Mouse (Mus musculus): Measurements from ENCODE around the gene Kifc1.

Kifc1 gene

DNA sequence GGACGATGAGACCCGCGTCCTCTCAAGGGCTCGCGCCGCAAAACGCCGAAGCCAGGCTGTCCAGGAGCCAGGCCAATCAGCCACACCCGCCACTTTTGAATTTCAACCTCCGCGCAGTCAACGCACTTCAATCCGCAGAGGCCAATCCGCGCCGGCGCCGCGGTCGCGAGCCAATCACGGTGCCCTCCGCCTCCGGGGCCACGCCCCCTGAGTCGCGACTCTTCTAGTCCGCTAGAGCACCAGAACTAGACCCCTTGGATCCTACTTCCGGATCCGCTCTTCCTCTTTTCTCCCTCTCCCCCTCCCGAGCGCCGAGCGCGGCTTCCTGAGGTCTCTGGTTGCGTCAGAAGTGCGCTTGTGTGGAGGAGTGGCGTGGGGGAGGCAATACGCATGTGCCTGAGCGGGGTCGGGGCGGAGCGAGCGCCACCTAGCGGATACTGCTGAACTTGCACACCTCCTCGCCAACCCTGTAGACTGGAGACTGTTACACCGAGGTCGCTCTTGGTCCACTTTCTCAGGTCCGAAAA, at the start of gene Kifc1:
Gene Kifc1, minus strand, starts transcription at position 129 of the 527 bp plus-strand sequence.
- DNase-seq (ENCODE audit: low spot score in 2 of 2), result peak; percentile 99 to 100

- no peak for DNase-seq (ENCODE audit: low spot score in 2 of 2)
Measured at GRCm38 (mm10) chr17:33938783-33939182, 48.3 kb upstream of the Kifc1 start.

DNA sequence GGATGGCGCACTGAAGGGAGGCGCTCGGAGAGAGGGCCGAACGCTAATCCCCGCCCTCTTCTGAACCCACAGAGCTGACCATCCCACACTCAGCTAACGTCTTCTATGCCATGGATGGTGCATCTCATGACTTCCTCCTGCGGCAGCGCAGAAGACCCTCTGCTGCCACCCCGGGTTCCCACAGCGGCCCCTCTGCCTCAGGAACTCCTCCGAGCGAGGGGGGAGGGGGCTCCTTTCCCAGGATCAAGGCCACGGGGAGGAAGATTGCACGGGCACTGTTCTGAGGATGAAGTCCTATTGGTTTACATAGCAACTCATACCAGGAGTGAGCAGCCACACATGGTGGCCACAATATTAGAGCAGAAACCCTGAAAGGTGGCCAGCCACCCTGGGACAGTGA, 46.5 kb upstream of the Kifc1 start:
- no peak for DNase-seq (ENCODE audit: low spot score in 2 of 2)

- no peak for DNase-seq (ENCODE audit: low spot score in 2 of 2)
Measured at GRCm38 (mm10) chr17:33935422-33936055, 45.1 kb upstream of the Kifc1 start.

DNA sequence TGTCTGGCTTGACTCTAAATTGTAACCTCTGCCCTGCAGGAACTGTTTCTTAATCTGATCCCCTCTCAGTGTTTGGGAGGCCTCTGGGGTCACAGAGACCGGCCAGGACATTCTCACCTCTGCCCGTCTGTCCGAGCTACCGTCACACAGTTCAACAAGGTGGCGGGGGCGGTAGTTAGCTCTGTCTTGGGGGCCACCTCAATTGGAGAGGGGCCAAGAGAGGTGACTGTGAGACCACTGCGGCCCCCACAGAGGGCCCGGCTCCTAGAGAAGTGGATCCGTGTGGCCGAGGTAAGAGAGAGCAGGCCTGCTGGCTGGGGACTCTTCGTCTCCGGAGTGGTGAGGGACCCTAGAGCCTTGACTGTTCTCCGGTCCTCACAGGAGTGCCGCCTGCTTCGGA, 42.5 kb upstream of the Kifc1 start:
- DNase-seq (ENCODE audit: low spot score in 2 of 2), result no peak

- DNase-seq (ENCODE audit: low spot score in 2 of 2), result no peak
Measured at GRCm38 (mm10) chr17:33932448-33932847, 42.0 kb upstream of the Kifc1 start.

GRCm38 (mm10) chr17:33931947-33932346, 41.5 kb upstream of the Kifc1 start:
- no peak for DNase-seq (ENCODE audit: low spot score in 2 of 2)

DNA sequence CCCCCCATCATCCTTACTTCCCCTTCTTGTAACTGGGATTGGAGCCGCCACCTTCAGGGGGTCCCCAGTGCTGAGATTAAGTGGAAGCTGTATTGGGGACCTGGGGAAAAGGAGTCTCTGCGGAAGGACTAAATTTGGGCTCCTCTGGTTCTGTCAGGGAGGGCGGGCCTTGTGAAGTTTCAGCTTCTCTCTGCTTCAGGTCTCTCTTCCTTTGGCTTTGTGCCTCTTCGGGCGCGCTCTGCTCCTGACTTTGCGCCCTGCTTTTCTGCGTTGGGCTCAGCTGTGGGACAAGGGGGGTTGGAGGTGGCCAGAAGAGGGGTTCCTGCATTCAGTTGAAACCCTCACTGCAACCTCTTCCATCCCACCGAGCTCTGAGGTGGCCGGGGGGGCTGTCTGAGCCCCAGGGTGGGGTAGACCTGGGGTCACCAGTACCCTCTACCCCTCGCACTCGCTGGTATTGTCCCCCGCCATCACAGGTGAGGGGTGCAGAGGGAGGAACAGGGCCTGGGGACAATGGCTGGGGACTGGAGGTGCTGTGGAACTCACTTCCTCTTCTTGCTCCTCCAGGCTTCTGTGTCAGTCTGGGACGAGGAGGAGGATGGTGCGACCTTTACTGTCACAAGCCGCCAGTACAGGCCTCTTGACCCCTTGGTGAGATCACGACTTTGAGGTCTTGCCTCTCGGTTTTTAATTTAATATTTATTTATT, 40.9 kb upstream of the Kifc1 start:
- DNase-seq (ENCODE audit: low spot score in 2 of 2), result no peak

GRCm38 (mm10) chr17:33930280-33931158, 40.1 kb upstream of the Kifc1 start:
- peak in 1 of 2 experiments; percentile 40 for DNase-seq (ENCODE audit: low spot score in 2 of 2)

- peak; percentile 94 to 98 for DNase-seq (ENCODE audit: low spot score in 2 of 2)
Measured at GRCm38 (mm10) chr17:33929371-33930279, 39.2 kb upstream of the Kifc1 start, which contains the start of gene Rgl2. Gene Rgl2, plus strand, starts transcription at chr17:33929543.

DNA sequence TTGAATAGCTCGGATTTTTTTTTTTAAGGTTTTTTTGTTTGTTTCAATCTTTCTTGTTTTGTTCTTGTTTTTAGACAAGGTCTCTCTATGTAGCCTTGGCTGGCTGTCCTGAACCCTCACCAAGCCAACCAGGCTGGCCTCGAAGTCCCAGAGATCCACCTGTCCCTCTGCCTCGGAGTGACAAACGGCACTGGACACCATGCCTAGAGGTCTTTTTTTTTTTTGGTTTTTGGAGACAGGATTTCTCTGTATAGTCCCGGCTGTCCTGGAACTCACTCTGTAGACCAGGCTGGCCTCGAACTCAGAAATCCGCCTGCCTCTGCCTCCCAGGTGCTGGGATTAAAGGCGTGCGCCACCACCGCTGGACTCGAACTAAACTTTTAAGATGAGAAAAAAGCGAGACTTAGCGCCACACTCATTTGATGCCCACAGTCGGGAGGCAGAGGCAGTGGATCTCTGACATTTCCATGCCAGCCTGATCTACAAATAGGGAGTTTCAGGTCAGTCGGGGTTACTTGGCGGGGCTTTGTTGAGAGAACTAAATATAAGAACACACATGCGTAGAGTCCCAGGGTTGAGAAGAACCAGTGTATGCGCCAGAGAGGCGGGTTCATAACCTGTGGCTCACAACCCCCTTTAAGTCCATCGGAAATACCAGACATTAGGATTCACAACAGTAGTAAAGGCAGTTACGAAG, 37.9 kb upstream of the Kifc1 start:
- DNase-seq (ENCODE audit: low spot score in 2 of 2), result no peak

DNA sequence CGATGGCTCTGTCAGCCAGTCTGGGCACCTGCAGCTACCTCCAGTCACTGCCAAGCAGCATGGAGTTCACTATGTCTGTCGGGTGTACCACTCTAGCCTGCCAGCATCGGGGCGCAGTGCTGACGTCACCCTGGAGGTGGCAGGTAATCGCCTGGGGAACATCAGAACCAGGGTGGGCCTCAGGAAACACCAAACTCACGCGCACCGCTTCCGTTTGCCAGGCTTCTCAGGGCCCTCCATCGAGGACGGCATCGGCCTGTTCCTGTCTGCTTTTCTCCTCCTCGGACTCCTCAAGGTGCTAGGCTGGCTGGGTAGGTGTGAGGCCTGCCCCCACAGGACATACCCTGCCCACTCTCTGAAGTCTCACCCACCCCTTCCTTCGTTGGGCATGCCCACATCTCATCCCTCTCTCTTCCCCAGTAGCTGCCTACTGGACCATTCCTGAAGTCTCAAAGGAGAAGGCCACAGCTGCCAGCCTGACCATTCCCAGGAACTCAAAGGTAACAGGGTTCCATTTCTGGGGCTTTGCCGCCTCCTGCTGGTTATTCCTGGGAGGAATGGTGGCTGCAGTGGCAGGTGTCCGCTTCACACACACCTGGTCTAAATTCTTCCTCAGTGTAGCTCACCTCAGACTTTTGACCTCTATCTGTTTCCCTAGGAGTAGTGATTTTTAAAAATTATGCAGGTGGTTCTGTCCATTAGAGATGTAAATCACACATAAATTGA, 35.9 kb upstream of the Kifc1 start:
- DNase-seq (ENCODE audit: low spot score in 2 of 2), result no peak

DNA sequence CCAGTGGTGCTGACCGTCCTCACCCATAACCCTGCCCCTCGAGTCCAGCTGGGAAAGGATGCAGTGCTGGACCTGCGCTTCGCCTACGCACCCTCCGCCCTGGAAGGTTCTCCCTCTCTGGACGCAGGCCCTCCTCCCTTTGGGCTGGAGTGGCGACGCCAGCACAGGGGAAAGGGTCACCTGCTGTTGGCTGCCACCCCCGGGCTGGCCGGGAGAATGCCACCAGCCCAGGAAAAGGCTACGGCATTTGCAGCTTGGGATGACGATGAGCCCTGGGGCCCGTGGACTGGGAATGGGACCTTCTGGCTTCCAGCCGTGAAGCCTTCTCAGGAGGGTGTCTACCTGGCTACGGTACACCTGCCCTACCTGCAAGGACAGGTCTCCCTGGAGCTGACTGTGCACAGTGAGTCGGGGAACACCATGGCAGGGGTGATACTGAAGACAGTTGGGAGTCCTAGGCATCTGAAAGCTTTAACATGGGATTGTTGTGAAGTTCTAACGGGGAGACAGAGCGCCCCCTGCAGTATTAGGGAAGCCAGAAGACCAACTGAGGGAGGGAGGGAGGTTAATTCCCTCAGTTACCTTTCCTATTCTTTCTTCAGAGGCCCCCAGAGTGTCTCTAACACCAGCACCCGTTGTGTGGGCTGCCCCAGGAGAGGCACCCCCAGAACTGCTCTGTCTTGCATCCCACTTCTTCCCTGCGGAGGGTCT, 35.1 kb upstream of the Kifc1 start:
- DNase-seq (ENCODE audit: low spot score in 2 of 2), result no peak

DNA sequence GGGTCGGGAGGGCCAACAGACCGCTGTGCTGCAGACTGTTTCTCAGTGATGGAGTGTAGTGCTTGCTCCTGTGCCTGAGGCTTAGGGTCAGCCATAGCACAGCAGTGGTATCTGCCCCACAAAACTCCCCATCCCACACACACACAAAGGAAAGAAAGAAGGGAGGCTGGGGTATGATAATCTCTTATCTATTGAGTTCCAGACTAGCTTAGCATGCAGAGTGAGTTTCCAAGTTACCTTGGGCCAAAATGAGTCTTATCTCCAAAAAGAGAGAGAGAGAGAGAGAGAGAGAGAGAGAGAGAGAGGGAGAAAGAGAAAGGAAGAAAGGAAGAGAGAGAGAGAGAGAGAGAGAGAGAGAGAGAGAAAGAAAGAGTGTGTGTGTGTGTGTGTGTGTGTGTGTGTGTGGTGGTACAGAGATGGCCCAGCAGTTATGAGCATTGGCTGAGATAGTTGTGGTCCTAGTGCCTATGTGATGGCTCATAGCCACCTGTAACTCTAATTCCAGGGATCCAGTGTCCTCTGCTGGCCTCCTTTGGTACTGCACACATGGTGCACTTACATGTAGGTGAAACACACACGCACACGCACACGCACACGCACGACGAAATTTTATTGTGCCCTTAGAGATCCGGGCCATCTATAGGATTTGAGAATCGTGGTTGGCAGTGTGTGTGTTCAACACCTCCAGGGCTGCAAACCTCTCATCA, 34.3 kb upstream of the Kifc1 start:
- peak in 1 of 2 experiments; percentile 54 for DNase-seq (ENCODE audit: low spot score in 2 of 2)

- DNase-seq (ENCODE audit: low spot score in 2 of 2), result no peak
Measured at GRCm38 (mm10) chr17:33921361-33921760, 30.9 kb upstream of the Kifc1 start.

- DNase-seq (ENCODE audit: low spot score in 2 of 2), result peak; percentile 62 to 83
Measured at GRCm38 (mm10) chr17:33920282-33921097, 30.0 kb upstream of the Kifc1 start.

Data from cerebellum, postnatal 4 days (tissue).